Mouse (Mus musculus) mammary gland, adult 2 months (tissue): ENCODE data around the gene Hyal1. TPM values are rescaled to one million over a fixed set of nuclear protein-coding genes. Genes with fewer than 3 reads are reported as not detected.

Experiments
- polyA plus RNA-seq: library from polyadenylated mRNA; depleted of rRNA; stranded (reverse); fragments of >200 nt; gene quantifications from 2 replicates; pipeline ENCODE4 v1.2.3, GENCODE M21; 2012; ENCODE audit warnings: low replicate concordance; rRNA removed

The Hyal1 gene
- 13.5 and 19.6 TPM in 2 replicates for polyA plus RNA-seq

GRCm38 (mm10) chr9:107576357-107577107 lies at the start of gene Hyal1:
Gene Hyal1, plus strand, starts transcription at chr9:107576927.

GRCm38 (mm10) chr9:107533791-107534407 lies 42.8 kb upstream of the Hyal1 start, which contains the start of gene Tmem115:
Gene Tmem115, plus strand, starts transcription at chr9:107533945.

DNA sequence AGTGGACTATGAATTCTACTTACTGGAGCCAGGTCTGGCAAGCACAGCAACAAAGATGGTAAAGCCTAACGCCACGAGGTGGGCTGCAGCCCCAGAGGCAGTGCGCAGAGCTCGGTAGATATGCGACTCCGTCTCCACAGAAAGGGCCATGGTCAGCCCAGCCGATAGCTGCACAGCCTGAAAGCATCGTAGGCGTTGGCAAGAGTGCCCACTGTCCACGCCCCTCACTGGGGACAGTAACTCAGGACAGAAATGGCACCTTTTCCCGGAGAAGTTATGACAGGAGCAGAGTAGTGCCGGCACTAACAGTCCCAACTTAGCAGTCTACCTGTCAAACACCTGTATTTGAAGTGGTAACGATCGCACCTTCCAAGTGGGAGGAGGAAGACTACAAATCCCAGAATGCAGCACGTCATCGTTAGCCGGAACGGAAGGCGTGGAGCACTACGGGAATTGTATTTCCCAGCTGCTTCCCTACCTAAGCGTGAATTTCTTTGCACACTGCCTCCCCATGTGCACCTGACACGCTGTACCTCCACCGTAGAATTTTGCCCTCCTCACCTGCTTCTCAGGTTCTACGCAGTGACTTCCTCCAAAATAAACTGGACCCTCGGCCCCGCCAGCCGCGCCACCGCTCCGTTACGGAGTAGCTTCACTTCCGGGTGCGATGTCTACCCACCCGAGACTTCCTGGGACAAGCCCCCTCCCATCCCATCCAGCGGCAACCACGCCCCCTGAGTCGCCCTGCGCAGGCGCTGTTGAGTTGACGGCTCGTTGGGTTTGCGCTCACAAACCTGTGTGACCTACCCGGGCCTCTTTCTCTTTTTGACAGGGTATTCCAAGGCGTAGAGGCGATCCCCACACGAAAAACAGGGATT lies 35.0 kb upstream of the Hyal1 start, which contains the start of the genes Cyb561d2 and Nprl2:
Cyb561d2 (minus strand) TSS at position 720 of the 878 bp plus-strand sequence.
Nprl2 (plus strand) TSS at position 753 of the 878 bp plus-strand sequence.

GRCm38 (mm10) chr9:107547026-107547425 lies 29.7 kb upstream of the Hyal1 start, which contains the start of gene Zmynd10:
Gene Zmynd10, plus strand, starts transcription at chr9:107547298.

GRCm38 (mm10) chr9:107551117-107551889 lies 25.4 kb upstream of the Hyal1 start, which contains the start of gene Rassf1:
Gene Rassf1, plus strand, starts transcription at chr9:107551555.

DNA sequence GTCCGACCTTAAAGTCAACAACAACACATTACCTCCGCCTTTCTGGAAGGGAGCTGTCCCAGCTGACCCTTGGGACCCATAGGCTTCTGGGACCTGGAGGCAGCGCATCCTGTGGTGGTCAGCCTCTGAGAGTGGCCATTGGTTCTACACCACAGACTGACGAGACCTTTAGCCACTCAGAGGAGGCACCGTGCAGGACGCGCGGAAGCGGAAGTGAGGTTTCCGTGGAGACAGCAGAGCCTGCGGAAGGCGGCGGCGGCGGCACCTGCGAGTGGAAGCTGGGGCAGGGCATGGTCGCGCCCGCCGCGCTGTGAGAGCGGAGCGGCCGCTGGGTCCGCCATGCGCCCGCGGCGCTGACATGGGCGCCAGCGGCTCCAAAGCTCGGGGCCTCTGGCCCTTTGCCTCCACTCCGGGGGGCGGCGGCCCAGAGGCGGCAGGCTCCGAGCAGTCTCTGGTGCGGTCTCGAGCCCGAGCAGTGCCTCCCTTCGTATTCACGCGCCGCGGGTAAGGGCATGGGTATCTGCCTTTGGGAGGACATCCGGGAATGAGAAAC lies 13.6 kb upstream of the Hyal1 start, which contains the start of gene Tusc2:
Tusc2 (plus strand) TSS at position 227 of the 553 bp plus-strand sequence.

GRCm38 (mm10) chr9:107567702-107568319 lies 8.9 kb upstream of the Hyal1 start, which contains the start of gene Hyal2:
Gene Hyal2, plus strand, starts transcription at chr9:107567945.

DNA sequence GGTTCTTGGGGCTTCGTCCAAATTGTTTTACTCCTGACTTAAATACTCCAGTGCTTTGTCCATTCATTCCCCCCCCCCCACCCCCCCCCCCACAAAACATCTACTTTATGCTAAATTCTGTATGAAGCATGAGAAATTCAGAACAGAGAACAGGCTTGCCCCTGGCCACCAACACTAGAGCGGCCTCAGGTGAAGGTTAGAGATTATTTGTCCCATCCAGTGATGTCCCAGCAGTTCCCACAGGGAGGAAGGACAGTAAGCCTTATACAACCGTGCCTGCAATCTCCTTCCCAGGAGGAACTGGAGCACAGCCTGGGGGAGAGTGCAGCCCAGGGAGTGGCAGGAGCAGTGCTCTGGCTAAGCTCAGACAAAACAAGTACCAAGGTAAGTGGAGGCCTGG lies 1.9 kb downstream of the Hyal1 start, which contains the start of gene Naa80:
Naa80 (plus strand) TSS at position 301 of the 400 bp plus-strand sequence.

GRCm38 (mm10) chr9:107580501-107581317 lies 4.0 kb downstream of the Hyal1 start, which contains the start of gene Hyal3:
Gene Hyal3, plus strand, starts transcription at chr9:107580818.

GRCm38 (mm10) chr9:107586974-107587832 lies 10.5 kb downstream of the Hyal1 start, which contains the start of gene Ifrd2:
Gene Ifrd2, plus strand, starts transcription at chr9:107587642.

GRCm38 (mm10) chr9:107608741-107609432 lies 32.2 kb downstream of the Hyal1 start, which contains the start of gene Sema3b:
Gene Sema3b, minus strand, starts transcription at chr9:107609229.

Other genes starting within 250 kb of the Hyal1 start
- 25.1 and 54.0 TPM in 2 replicates for gene Hemk1, start 238.6 kb upstream of the Hyal1 start, polyA plus RNA-seq
- 1.6 and 10.8 TPM in 2 replicates for gene 6430571L13Rik, start 236.3 kb upstream of the Hyal1 start, polyA plus RNA-seq
- gene Cacna2d2, start 177.3 kb upstream of the Hyal1 start, polyA plus RNA-seq = 1.1 TPM in 2 replicates
- 52.8 and 69.9 TPM in 2 replicates for gene Tmem115, start 43.0 kb upstream of the Hyal1 start, polyA plus RNA-seq
- 42.9 and 53.0 TPM in 2 replicates for gene Cyb561d2, start 34.7 kb upstream of the Hyal1 start, polyA plus RNA-seq
- gene Nprl2, start 34.7 kb upstream of the Hyal1 start, polyA plus RNA-seq = 30.3 and 52.5 TPM in 2 replicates
- 0.27 and 0.43 TPM in 2 replicates for gene Zmynd10, start 29.6 kb upstream of the Hyal1 start, polyA plus RNA-seq
- 27.1 and 27.4 TPM in 2 replicates for gene Rassf1, start 25.4 kb upstream of the Hyal1 start, polyA plus RNA-seq
- 71.7 and 73.9 TPM in 2 replicates for gene Tusc2, start 13.7 kb upstream of the Hyal1 start, polyA plus RNA-seq
- 68.1 and 108 TPM in 2 replicates for gene Hyal2, start 9.0 kb upstream of the Hyal1 start, polyA plus RNA-seq
- 95.4 and 131 TPM in 2 replicates for gene Naa80, start 2.0 kb downstream of the Hyal1 start, polyA plus RNA-seq
- 2.0 and 3.1 TPM in 2 replicates for gene Hyal3, start 3.9 kb downstream of the Hyal1 start, polyA plus RNA-seq
- gene Ifrd2, start 10.7 kb downstream of the Hyal1 start, polyA plus RNA-seq = 47.1 and 51.8 TPM in 2 replicates
- gene Sema3b, start 32.3 kb downstream of the Hyal1 start, polyA plus RNA-seq = 26.3 and 36.9 TPM in 2 replicates
- 728 and 772 TPM in 2 replicates for gene Gnai2, start 58.4 kb downstream of the Hyal1 start, polyA plus RNA-seq
- 13.1 and 66.0 TPM in 2 replicates for gene Slc38a3, start 92.6 kb downstream of the Hyal1 start, polyA plus RNA-seq
- gene Gnat1, start 102.8 kb downstream of the Hyal1 start, polyA plus RNA-seq = 0.06 TPM in 1 of 2 replicates, not detected in the other
- 59.1 and 84.4 TPM in 2 replicates for gene Sema3f, start 133.5 kb downstream of the Hyal1 start, polyA plus RNA-seq
- gene Rbm5, start 194.1 kb downstream of the Hyal1 start, polyA plus RNA-seq = 75.3 and 160 TPM in 2 replicates